Mouse (Mus musculus): ENCODE measurements at regions not wholly inside any gene's neighbourhood (a gene's known extent, or its start where the extent isn't known, plus 50 kb on each side); places are given as distances from the start of the nearest gene placed in this dataset.

- Histone ChIP-seq H3K27ac (ENCODE audit: low read depth) (no peak overlapping the region), H3K4me3 (ENCODE audit: low read depth, low read length) (no peak overlapping the region), H3K4me2 (ENCODE audit: low read length) (no peak overlapping the region), H3K27me3 (replicated peaks; ENCODE audit: control insufficient read depth, insufficient read depth, low read length) (no peaks in the 10 kb centered on the region), H3K9ac (ENCODE audit: low read length) (no peak overlapping the region), H3K36me3 (ENCODE audit: control insufficient read depth, insufficient read depth, low read length) (no peaks in the 10 kb centered on the region), H3K9me3 (ENCODE audit: control insufficient read depth, low read length) (no peaks in the 10 kb centered on the region), H3K4me1 (replicated peaks; ENCODE audit: control insufficient read depth, insufficient read depth, low read length) (no peaks in the 10 kb centered on the region)
- 88% methylated on average over 4 of the region's 4 CpGs for WGBS
- ATAC-seq (replicated peaks; ENCODE audit: low FRiP score, low TSS enrichment, low read depth) (no peak), DNase-seq (ENCODE audit: low spot score) (no peak)
Measured at GRCm38 (mm10) chr11:44172478-44172877, 227.4 kb upstream of the Il12b start.

- no peak overlapping the region for H3K4me2 ChIP-seq (ENCODE audit: low read length)
- H3K9ac ChIP-seq (ENCODE audit: low read length) = no peak overlapping the region
- ATAC-seq (replicated peaks; ENCODE audit: low FRiP score, low TSS enrichment, low read depth) (no peak), DNase-seq (ENCODE audit: low spot score) (no peak)
- H3K9me3 ChIP-seq (ENCODE audit: control insufficient read depth, low read length) = no peaks in the 10 kb centered on the region
- no peaks in the 10 kb centered on the region for H3K27me3 ChIP-seq (replicated peaks; ENCODE audit: control insufficient read depth, insufficient read depth, low read length)
- no peaks in the 10 kb centered on the region for H3K4me1 ChIP-seq (replicated peaks; ENCODE audit: control insufficient read depth, insufficient read depth, low read length)
- no peak overlapping the region for H3K27ac ChIP-seq (ENCODE audit: low read depth)
- no peak overlapping the region for H3K4me3 ChIP-seq (ENCODE audit: low read depth, low read length)
- no peaks in the 10 kb centered on the region for H3K36me3 ChIP-seq (ENCODE audit: control insufficient read depth, insufficient read depth, low read length)
- 91% methylated on average over 1 of the region's 1 CpGs for WGBS
Measured at GRCm38 (mm10) chr11:44173196-44173595, 226.7 kb upstream of the Il12b start.

- 56% methylated on average over 2 of the region's 2 CpGs for WGBS
- DNase-seq (ENCODE audit: low spot score) = no peak
- Histone ChIP-seq H3K4me1 (replicated peaks; ENCODE audit: control insufficient read depth, insufficient read depth, low read length) (no peaks in the 10 kb centered on the region), H3K27ac (ENCODE audit: low read depth) (no peak overlapping the region), H3K9ac (ENCODE audit: low read length) (no peak overlapping the region), H3K4me3 (ENCODE audit: low read depth, low read length) (no peak overlapping the region), H3K4me2 (ENCODE audit: low read length) (no peak overlapping the region), H3K36me3 (ENCODE audit: control insufficient read depth, insufficient read depth, low read length) (no peaks in the 10 kb centered on the region), H3K9me3 (ENCODE audit: control insufficient read depth, low read length) (no peaks in the 10 kb centered on the region), H3K27me3 (replicated peaks; ENCODE audit: control insufficient read depth, insufficient read depth, low read length) (no peaks in the 10 kb centered on the region)
- no peak for ATAC-seq (replicated peaks; ENCODE audit: low FRiP score, low TSS enrichment, low read depth)
Measured at GRCm38 (mm10) chr11:44174548-44174947, 225.3 kb upstream of the Il12b start.

GRCm38 (mm10) chr11:44179711-44180110 lies 220.2 kb upstream of the Il12b start:
- Histone ChIP-seq H3K4me2 (ENCODE audit: low read length) (no peak overlapping the region), H3K4me1 (replicated peaks; ENCODE audit: control insufficient read depth, insufficient read depth, low read length) (no peaks in the 10 kb centered on the region), H3K9me3 (ENCODE audit: control insufficient read depth, low read length) (no peaks in the 10 kb centered on the region), H3K9ac (ENCODE audit: low read length) (no peak overlapping the region), H3K36me3 (ENCODE audit: control insufficient read depth, insufficient read depth, low read length) (no peaks in the 10 kb centered on the region), H3K27me3 (replicated peaks; ENCODE audit: control insufficient read depth, insufficient read depth, low read length) (no peaks in the 10 kb centered on the region), H3K27ac (ENCODE audit: low read depth) (no peak overlapping the region), H3K4me3 (ENCODE audit: low read depth, low read length) (no peak overlapping the region)
- DNase-seq (ENCODE audit: low spot score) (no peak), ATAC-seq (replicated peaks; ENCODE audit: low FRiP score, low TSS enrichment, low read depth) (no peak)
- 81% methylated on average over 3 of the region's 3 CpGs for WGBS

GRCm38 (mm10) chr11:44183823-44184222 lies 216.0 kb upstream of the Il12b start:
- H3K9ac ChIP-seq (ENCODE audit: low read length) = no peak overlapping the region
- H3K27me3 ChIP-seq (replicated peaks; ENCODE audit: control insufficient read depth, insufficient read depth, low read length) = no peaks in the 10 kb centered on the region
- H3K4me3 ChIP-seq (ENCODE audit: low read depth, low read length) = no peak overlapping the region
- H3K4me2 ChIP-seq (ENCODE audit: low read length) = no peak overlapping the region
- no peaks in the 10 kb centered on the region for H3K4me1 ChIP-seq (replicated peaks; ENCODE audit: control insufficient read depth, insufficient read depth, low read length)
- H3K36me3 ChIP-seq (ENCODE audit: control insufficient read depth, insufficient read depth, low read length) = no peaks in the 10 kb centered on the region
- no peak overlapping the region for H3K27ac ChIP-seq (ENCODE audit: low read depth)
- WGBS = 83% methylated on average over 3 of the region's 3 CpGs
- H3K9me3 ChIP-seq (ENCODE audit: control insufficient read depth, low read length) = no peaks in the 10 kb centered on the region
- ATAC-seq (replicated peaks; ENCODE audit: low FRiP score, low TSS enrichment, low read depth) (no peak), DNase-seq (ENCODE audit: low spot score) (no peak)

GRCm38 (mm10) chr11:44185218-44185890 lies 214.5 kb upstream of the Il12b start:
- Histone ChIP-seq H3K27ac (ENCODE audit: low read depth) (no peak overlapping the region), H3K27me3 (replicated peaks; ENCODE audit: control insufficient read depth, insufficient read depth, low read length) (no peaks in the 10 kb centered on the region), H3K9ac (ENCODE audit: low read length) (no peak overlapping the region), H3K36me3 (ENCODE audit: control insufficient read depth, insufficient read depth, low read length) (no peaks in the 10 kb centered on the region), H3K4me1 (replicated peaks; ENCODE audit: control insufficient read depth, insufficient read depth, low read length) (no peaks in the 10 kb centered on the region), H3K4me3 (ENCODE audit: low read depth, low read length) (no peak overlapping the region), H3K9me3 (ENCODE audit: control insufficient read depth, low read length) (no peaks in the 10 kb centered on the region), H3K4me2 (ENCODE audit: low read length) (no peak overlapping the region)
- ATAC-seq (replicated peaks; ENCODE audit: low FRiP score, low TSS enrichment, low read depth) = no peak
- DNase-seq (ENCODE audit: low spot score) = no peak
- 70% methylated on average over 9 of the region's 9 CpGs for WGBS

GRCm38 (mm10) chr11:44188202-44188601 lies 211.7 kb upstream of the Il12b start:
- Histone ChIP-seq H3K9ac (ENCODE audit: low read length) (no peak overlapping the region), H3K27me3 (replicated peaks; ENCODE audit: control insufficient read depth, insufficient read depth, low read length) (no peaks in the 10 kb centered on the region), H3K27ac (ENCODE audit: low read depth) (no peak overlapping the region), H3K36me3 (ENCODE audit: control insufficient read depth, insufficient read depth, low read length) (no peaks in the 10 kb centered on the region), H3K9me3 (ENCODE audit: control insufficient read depth, low read length) (no peaks in the 10 kb centered on the region), H3K4me2 (ENCODE audit: low read length) (no peak overlapping the region), H3K4me1 (replicated peaks; ENCODE audit: control insufficient read depth, insufficient read depth, low read length) (no peaks in the 10 kb centered on the region), H3K4me3 (ENCODE audit: low read depth, low read length) (no peak overlapping the region)
- ATAC-seq (replicated peaks; ENCODE audit: low FRiP score, low TSS enrichment, low read depth) (no peak), DNase-seq (ENCODE audit: low spot score) (no peak)
- 79% methylated on average over 2 of the region's 2 CpGs for WGBS

- H3K27me3 ChIP-seq (replicated peaks; ENCODE audit: control insufficient read depth, insufficient read depth, low read length) = no peaks in the 10 kb centered on the region
- no peak overlapping the region for H3K4me3 ChIP-seq (ENCODE audit: low read depth, low read length)
- 87% methylated on average over 9 of the region's 9 CpGs for WGBS
- no peaks in the 10 kb centered on the region for H3K9me3 ChIP-seq (ENCODE audit: control insufficient read depth, low read length)
- H3K27ac ChIP-seq (ENCODE audit: low read depth) = no peak overlapping the region
- H3K4me2 ChIP-seq (ENCODE audit: low read length) = no peak overlapping the region
- no peaks in the 10 kb centered on the region for H3K4me1 ChIP-seq (replicated peaks; ENCODE audit: control insufficient read depth, insufficient read depth, low read length)
- H3K36me3 ChIP-seq (ENCODE audit: control insufficient read depth, insufficient read depth, low read length) = no peaks in the 10 kb centered on the region
- H3K9ac ChIP-seq (ENCODE audit: low read length) = no peak overlapping the region
- no peak for ATAC-seq (replicated peaks; ENCODE audit: low FRiP score, low TSS enrichment, low read depth)
- DNase-seq (ENCODE audit: low spot score) = no peak
Measured at GRCm38 (mm10) chr11:44193806-44194205, 206.1 kb upstream of the Il12b start.

- no peaks in the 10 kb centered on the region for H3K36me3 ChIP-seq (ENCODE audit: control insufficient read depth, insufficient read depth, low read length)
- no peaks in the 10 kb centered on the region for H3K27me3 ChIP-seq (replicated peaks; ENCODE audit: control insufficient read depth, insufficient read depth, low read length)
- WGBS = 64% methylated on average over 2 of the region's 2 CpGs
- no peak for ATAC-seq (replicated peaks; ENCODE audit: low FRiP score, low TSS enrichment, low read depth)
- no peak overlapping the region for H3K27ac ChIP-seq (ENCODE audit: low read depth)
- no peak overlapping the region for H3K9ac ChIP-seq (ENCODE audit: low read length)
- H3K4me1 ChIP-seq (replicated peaks; ENCODE audit: control insufficient read depth, insufficient read depth, low read length) = no peaks in the 10 kb centered on the region
- H3K9me3 ChIP-seq (ENCODE audit: control insufficient read depth, low read length) = no peaks in the 10 kb centered on the region
- DNase-seq (ENCODE audit: low spot score) = no peak
- H3K4me2 ChIP-seq (ENCODE audit: low read length) = no peak overlapping the region
- no peak overlapping the region for H3K4me3 ChIP-seq (ENCODE audit: low read depth, low read length)
Measured at GRCm38 (mm10) chr11:44202716-44203115, 197.1 kb upstream of the Il12b start.
